Mouse (Mus musculus) granulocyte monocyte progenitor cell, adult 5-6 weeks (primary cell): ENCODE results near the gene Kiss1r. TPM values are rescaled to one million over a fixed set of nuclear protein-coding genes. Genes with fewer than 3 reads are reported as not detected.

ENCODE experiments used
- ATAC-seq: replicated peaks from 2 replicates; pipeline ENCODE4 v1.8.0; 2016; ENCODE audit warnings: mild to moderate bottlenecking, moderate TSS enrichment, inconsistent platforms; ENCODE audit not compliant: poor library complexity, severe bottlenecking
- total RNA-seq, 2 experiments: library from RNA; stranded (forward) in 1 of 2; stranded (reverse) in 1 of 2; fragments of 200-712, 200-1000 nt in 1 of 2; fragments of >200 nt in 1 of 2; fragmentation: Nextera tagmentation in 1 of 2; gene quantifications; 2 replicates each; pipeline ENCODE4 v1.2.3; 2014 to 2017

The Kiss1r gene
- total RNA-seq, 2 experiments from 2014 or later, result not detected

DNA sequence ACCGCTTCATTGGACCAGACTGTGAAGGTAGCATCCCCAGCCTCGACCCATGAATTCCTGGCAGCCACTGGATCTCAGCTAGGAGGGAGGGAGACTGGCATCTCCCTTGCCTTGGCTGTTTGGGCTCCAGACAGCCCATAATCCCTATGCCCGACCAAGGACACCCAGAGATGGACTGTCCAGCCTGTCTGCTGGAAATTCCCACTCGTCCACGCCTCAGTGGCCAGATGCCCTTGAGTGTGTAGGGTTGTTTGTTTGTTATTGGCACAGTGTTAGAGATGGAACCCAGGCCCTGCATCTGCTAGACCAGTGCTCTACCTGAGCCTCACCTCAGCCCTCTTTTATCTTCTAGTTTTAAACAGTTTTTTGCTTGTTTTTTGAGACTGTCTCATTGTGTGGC is 48.6 kb downstream of the Kiss1r start:
- ATAC-seq, result no peak

DNA sequence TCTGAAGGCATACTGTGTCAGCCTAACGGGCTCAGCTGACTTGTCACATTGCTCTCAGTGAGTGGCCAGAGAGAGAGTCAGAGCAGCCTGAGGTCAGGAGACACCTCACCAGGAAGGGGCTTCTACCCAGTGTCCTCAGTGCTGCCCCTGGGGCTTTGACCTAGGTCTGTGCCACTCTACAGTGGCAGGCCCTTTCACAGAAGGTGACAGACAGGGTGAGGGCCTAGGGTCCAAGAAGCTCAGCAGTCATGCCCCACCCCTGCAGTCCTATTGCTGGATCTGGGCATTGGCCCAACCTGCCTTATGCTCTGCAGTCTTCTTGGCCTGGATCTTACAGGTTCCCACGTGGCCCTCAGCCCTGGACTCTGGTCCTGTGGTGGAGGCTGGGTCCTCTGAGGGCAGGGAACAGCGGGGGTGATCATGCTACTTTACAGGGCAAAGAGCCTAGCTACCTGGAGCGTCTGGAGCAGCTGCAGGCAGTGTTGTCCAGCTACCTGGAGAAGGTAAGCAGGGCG is 50.2 kb downstream of the Kiss1r start:
- no peak for ATAC-seq

DNA sequence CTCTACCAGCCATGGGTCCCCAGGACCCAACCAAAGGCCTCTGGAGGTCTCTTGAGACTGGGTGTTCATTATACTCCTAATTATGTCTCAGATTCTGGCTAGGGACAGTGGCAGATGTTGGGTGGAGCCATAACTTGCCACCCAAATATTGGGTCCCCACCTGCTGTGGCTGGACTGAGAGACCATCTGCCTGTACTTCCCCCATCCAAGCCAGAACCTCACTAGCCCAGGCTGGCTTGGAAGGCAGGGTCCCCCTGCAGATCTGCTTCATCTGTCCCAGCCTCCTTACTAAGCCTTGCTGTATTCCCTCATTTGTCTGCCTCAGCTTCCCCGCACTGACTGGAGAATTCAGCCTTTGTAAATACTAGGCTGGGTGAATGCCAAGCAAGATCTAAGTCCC is 51.4 kb downstream of the Kiss1r start:
- no peak for ATAC-seq

DNA sequence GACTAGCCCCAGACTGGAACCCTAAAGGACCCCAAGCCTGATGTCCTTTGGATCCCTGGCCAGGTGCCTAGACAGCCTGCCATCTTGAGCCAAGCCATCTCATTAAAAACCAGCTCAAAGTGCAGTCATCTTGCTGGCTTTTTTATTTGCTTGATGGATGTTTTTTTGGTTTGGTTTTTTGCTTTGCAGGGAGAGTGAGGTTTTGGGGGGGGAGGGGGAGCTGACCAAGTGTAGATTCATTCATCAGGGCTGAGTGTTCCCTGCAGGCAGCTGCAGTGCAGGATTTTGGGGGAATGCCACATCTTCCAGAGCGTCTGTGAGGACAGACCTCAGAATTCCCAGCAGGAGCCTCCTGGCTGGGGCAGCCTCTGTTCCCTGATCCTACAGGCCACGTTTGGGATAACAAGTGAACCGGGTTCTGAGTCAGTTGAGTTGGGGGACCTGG is 52.4 kb downstream of the Kiss1r start:
- ATAC-seq, result no peak

DNA sequence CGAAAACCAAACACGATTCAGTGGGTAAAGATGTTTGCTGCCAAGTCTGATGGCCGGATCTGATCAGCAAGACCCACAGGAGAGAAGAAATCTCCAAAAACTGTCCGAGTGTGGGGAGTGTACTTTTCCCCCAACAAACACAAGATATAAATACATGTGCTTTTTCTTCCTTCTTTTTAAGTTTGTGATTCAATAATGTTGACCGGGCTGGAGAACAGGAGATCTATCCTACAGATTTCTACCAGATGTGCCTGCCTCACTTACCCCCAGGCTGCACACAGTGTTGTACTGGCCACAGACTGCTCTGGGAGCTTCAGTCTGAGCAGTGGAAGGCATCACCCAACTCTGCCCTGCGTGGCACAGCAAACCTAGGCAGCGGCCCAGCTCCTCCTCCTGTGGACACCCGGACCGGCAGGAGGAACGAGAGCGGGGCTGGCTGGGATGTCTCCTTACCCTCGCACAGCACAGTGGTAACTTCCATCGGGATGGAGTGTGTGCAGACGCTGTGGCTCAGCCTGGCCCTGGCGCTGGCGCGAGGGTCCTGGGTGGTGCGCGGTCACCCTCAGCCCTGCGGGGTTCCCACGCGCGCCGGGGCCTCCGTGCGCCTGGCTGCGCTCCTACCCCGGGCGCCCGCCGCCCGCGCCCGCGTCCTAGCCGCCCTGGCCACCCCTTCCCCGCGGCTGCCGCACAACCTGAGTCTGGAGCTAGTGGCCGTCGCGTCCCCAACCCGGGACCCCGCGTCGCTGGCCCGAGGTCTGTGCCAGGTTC is 53.8 kb downstream of the Kiss1r start, which contains the start of gene Grin3b:
Grin3b (plus strand) TSS at position 301 of the 768 bp plus-strand sequence.
- ATAC-seq, result peak; percentile 14; the same call in 1 of the 2 replicates

DNA sequence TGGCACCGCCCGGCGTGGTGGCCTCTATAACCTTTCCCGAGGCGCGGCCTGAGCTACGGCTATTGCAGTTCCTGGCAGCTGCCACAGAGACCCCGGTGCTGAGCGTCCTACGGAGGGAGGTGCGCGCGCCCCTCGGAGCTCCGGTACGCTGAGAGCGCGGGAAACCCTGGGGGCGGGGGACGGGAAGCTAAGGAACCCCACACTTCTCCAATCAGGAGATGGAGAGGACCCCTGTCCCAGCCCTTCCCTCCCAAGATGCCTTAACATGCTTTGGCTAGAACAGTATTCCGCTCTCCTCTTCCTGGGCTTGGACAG is 54.4 kb downstream of the Kiss1r start:
- ATAC-seq, result peak; percentile 31

Other genes starting within 250 kb of the Kiss1r start
Only the 30 nearest of the 35 such genes appear.
- gene Bsg, start 212.5 kb upstream of the Kiss1r start, total RNA-seq (2014; fragmentation: Nextera tagmentation), result 253 and 319 TPM in 2 replicates
- gene Bsg, start 212.5 kb upstream of the Kiss1r start, total RNA-seq (2017), result 278 and 345 TPM in 2 replicates
- gene Hcn2, start 200.3 kb upstream of the Kiss1r start, total RNA-seq (2014; fragmentation: Nextera tagmentation), result 0.28 TPM in 1 of 2 replicates, not detected in the other
- gene Hcn2, start 200.3 kb upstream of the Kiss1r start, total RNA-seq (2017), result 0.39 TPM in 1 of 2 replicates, not detected in the other
- 28.6 and 56.2 TPM in 2 replicates for gene Polrmt, start 170.4 kb upstream of the Kiss1r start, total RNA-seq (2014; fragmentation: Nextera tagmentation)
- 12.7 and 14.0 TPM in 2 replicates for gene Polrmt, start 170.4 kb upstream of the Kiss1r start, total RNA-seq (2017)
- gene Fgf22, start 161.9 kb upstream of the Kiss1r start, total RNA-seq (2014; fragmentation: Nextera tagmentation), result not detected in 2 replicates
- gene Fgf22, start 161.9 kb upstream of the Kiss1r start, total RNA-seq (2017), result not detected in 2 replicates
- 32.1 and 64.5 TPM in 2 replicates for gene Rnf126, start 150.0 kb upstream of the Kiss1r start, total RNA-seq (2014; fragmentation: Nextera tagmentation)
- gene Rnf126, start 150.0 kb upstream of the Kiss1r start, total RNA-seq (2017), result 17.3 and 28.2 TPM in 2 replicates
- gene Fstl3, start 139.7 kb upstream of the Kiss1r start, total RNA-seq (2014; fragmentation: Nextera tagmentation), result 4.6 TPM in 1 of 2 replicates, not detected in the other
- gene Fstl3, start 139.7 kb upstream of the Kiss1r start, total RNA-seq (2017), result 0.62 and 1.4 TPM in 2 replicates
- 172 and 215 TPM in 2 replicates for gene Prss57, start 126.0 kb upstream of the Kiss1r start, total RNA-seq (2014; fragmentation: Nextera tagmentation)
- 77.4 and 86.7 TPM in 2 replicates for gene Prss57, start 126.0 kb upstream of the Kiss1r start, total RNA-seq (2017)
- gene Palm, start 123.4 kb upstream of the Kiss1r start, total RNA-seq (2014; fragmentation: Nextera tagmentation), result 80.1 and 110 TPM in 2 replicates
- gene Palm, start 123.4 kb upstream of the Kiss1r start, total RNA-seq (2017), result 35.6 and 48.6 TPM in 2 replicates
- gene Misp, start 96.0 kb upstream of the Kiss1r start, total RNA-seq (2014; fragmentation: Nextera tagmentation), result 0.34 TPM in 1 of 2 replicates, not detected in the other
- 0.82 TPM in 1 of 2 replicates, not detected in the other for gene Misp, start 96.0 kb upstream of the Kiss1r start, total RNA-seq (2017)
- 497 and 526 TPM in 2 replicates for gene Ptbp1, start 62.5 kb upstream of the Kiss1r start, total RNA-seq (2014; fragmentation: Nextera tagmentation)
- 211 and 216 TPM in 2 replicates for gene Ptbp1, start 62.5 kb upstream of the Kiss1r start, total RNA-seq (2017)
- 2,258 and 3,780 TPM in 2 replicates for gene Prtn3, start 42.5 kb upstream of the Kiss1r start, total RNA-seq (2014; fragmentation: Nextera tagmentation)
- gene Prtn3, start 42.5 kb upstream of the Kiss1r start, total RNA-seq (2017), result 1,097 and 1,536 TPM in 2 replicates
- 72.1 and 111 TPM in 2 replicates for gene Plppr3, start 42.3 kb upstream of the Kiss1r start, total RNA-seq (2014; fragmentation: Nextera tagmentation)
- gene Plppr3, start 42.3 kb upstream of the Kiss1r start, total RNA-seq (2017), result 91.6 and 112 TPM in 2 replicates
- 5,751 and 6,009 TPM in 2 replicates for gene Elane, start 30.7 kb upstream of the Kiss1r start, total RNA-seq (2014; fragmentation: Nextera tagmentation)
- 2,814 and 3,772 TPM in 2 replicates for gene Elane, start 30.7 kb upstream of the Kiss1r start, total RNA-seq (2017)
- 1.6 and 4.5 TPM in 2 replicates for gene Cfd, start 26.1 kb upstream of the Kiss1r start, total RNA-seq (2014; fragmentation: Nextera tagmentation)
- gene Cfd, start 26.1 kb upstream of the Kiss1r start, total RNA-seq (2017), result not detected in 2 replicates
- 14.1 and 20.3 TPM in 2 replicates for gene Med16, start 8.0 kb upstream of the Kiss1r start, total RNA-seq (2014; fragmentation: Nextera tagmentation)
- gene Med16, start 8.0 kb upstream of the Kiss1r start, total RNA-seq (2017), result 17.0 and 18.7 TPM in 2 replicates
- gene Gm26602, start 6.1 kb upstream of the Kiss1r start, total RNA-seq (2014; fragmentation: Nextera tagmentation), result not detected in 2 replicates
- gene Gm26602, start 6.1 kb upstream of the Kiss1r start, total RNA-seq (2017), result 0.98 TPM in 1 of 2 replicates, not detected in the other
- gene R3hdm4, start 4.2 kb downstream of the Kiss1r start, total RNA-seq (2014; fragmentation: Nextera tagmentation), result 62.9 and 64.6 TPM in 2 replicates
- gene R3hdm4, start 4.2 kb downstream of the Kiss1r start, total RNA-seq (2017), result 39.1 and 40.4 TPM in 2 replicates
- 21.2 and 22.5 TPM in 2 replicates for gene Arid3a, start 10.1 kb downstream of the Kiss1r start, total RNA-seq (2014; fragmentation: Nextera tagmentation)
- 32.4 and 36.7 TPM in 2 replicates for gene Arid3a, start 10.1 kb downstream of the Kiss1r start, total RNA-seq (2017)
- 48.4 and 49.8 TPM in 2 replicates for gene Wdr18, start 43.2 kb downstream of the Kiss1r start, total RNA-seq (2014; fragmentation: Nextera tagmentation)
- gene Wdr18, start 43.2 kb downstream of the Kiss1r start, total RNA-seq (2017), result 24.6 and 28.2 TPM in 2 replicates
- gene Grin3b, start 53.7 kb downstream of the Kiss1r start, total RNA-seq (2014; fragmentation: Nextera tagmentation), result not detected in 2 replicates
- not detected in 2 replicates for gene Grin3b, start 53.7 kb downstream of the Kiss1r start, total RNA-seq (2017)
- gene Tmem259, start 67.4 kb downstream of the Kiss1r start, total RNA-seq (2014; fragmentation: Nextera tagmentation), result 38.2 and 63.0 TPM in 2 replicates
- gene Tmem259, start 67.4 kb downstream of the Kiss1r start, total RNA-seq (2017), result 43.2 and 54.7 TPM in 2 replicates
- gene Cnn2, start 71.6 kb downstream of the Kiss1r start, total RNA-seq (2014; fragmentation: Nextera tagmentation), result 50.6 and 57.5 TPM in 2 replicates
- 72.7 and 89.8 TPM in 2 replicates for gene Cnn2, start 71.6 kb downstream of the Kiss1r start, total RNA-seq (2017)
- 23.0 and 28.8 TPM in 2 replicates for gene Abca7, start 79.5 kb downstream of the Kiss1r start, total RNA-seq (2014; fragmentation: Nextera tagmentation)
- gene Abca7, start 79.5 kb downstream of the Kiss1r start, total RNA-seq (2017), result 14.7 and 16.0 TPM in 2 replicates
- 109 and 133 TPM in 2 replicates for gene Arhgap45, start 99.7 kb downstream of the Kiss1r start, total RNA-seq (2014; fragmentation: Nextera tagmentation)
- 110 and 120 TPM in 2 replicates for gene Arhgap45, start 99.7 kb downstream of the Kiss1r start, total RNA-seq (2017)
- 96.6 and 105 TPM in 2 replicates for gene Polr2e, start 122.8 kb downstream of the Kiss1r start, total RNA-seq (2014; fragmentation: Nextera tagmentation)
- 79.7 and 86.7 TPM in 2 replicates for gene Polr2e, start 122.8 kb downstream of the Kiss1r start, total RNA-seq (2017)
- gene Gpx4, start 130.2 kb downstream of the Kiss1r start, total RNA-seq (2014; fragmentation: Nextera tagmentation), result 278 and 280 TPM in 2 replicates
- gene Gpx4, start 130.2 kb downstream of the Kiss1r start, total RNA-seq (2017), result 397 and 420 TPM in 2 replicates
- 42.4 and 43.6 TPM in 2 replicates for gene Sbno2, start 188.6 kb downstream of the Kiss1r start, total RNA-seq (2014; fragmentation: Nextera tagmentation)
- 18.0 and 24.5 TPM in 2 replicates for gene Sbno2, start 188.6 kb downstream of the Kiss1r start, total RNA-seq (2017)
- gene Stk11, start 198.8 kb downstream of the Kiss1r start, total RNA-seq (2014; fragmentation: Nextera tagmentation), result 94.5 and 150 TPM in 2 replicates
- gene Stk11, start 198.8 kb downstream of the Kiss1r start, total RNA-seq (2017), result 121 and 132 TPM in 2 replicates
- 193 and 253 TPM in 2 replicates for gene Atp5d, start 221.7 kb downstream of the Kiss1r start, total RNA-seq (2014; fragmentation: Nextera tagmentation)
- 47.4 and 49.6 TPM in 2 replicates for gene Atp5d, start 221.7 kb downstream of the Kiss1r start, total RNA-seq (2017)
- 0.73 and 5.3 TPM in 2 replicates for gene Cbarp, start 223.9 kb downstream of the Kiss1r start, total RNA-seq (2014; fragmentation: Nextera tagmentation)
- gene Cbarp, start 223.9 kb downstream of the Kiss1r start, total RNA-seq (2017), result 0.36 TPM in 1 of 2 replicates, not detected in the other